Mouse (Mus musculus): ENCODE measurements at regions not wholly inside any gene's neighbourhood (a gene's known extent, or its start where the extent isn't known, plus 50 kb on each side); places are given as distances from the start of the nearest gene placed in this dataset.

- WGBS, result 76% methylated on average over 10 of the region's 10 CpGs
- no peaks in the 10 kb centered on the region for H3K4me1 ChIP-seq (replicated peaks)
- no peak overlapping the region for H3K4me2 ChIP-seq (replicated peaks)
- H3K9me3 ChIP-seq, result no peaks in the 10 kb centered on the region
- H3K9ac ChIP-seq (replicated peaks), result no peak overlapping the region
- no peak overlapping the region for H3K27ac ChIP-seq
- no peaks in the 10 kb centered on the region for H3K27me3 ChIP-seq
- H3K36me3 ChIP-seq, result no peaks in the 10 kb centered on the region
- no peak for ATAC-seq
- H3K4me3 ChIP-seq (replicated peaks), result no peak overlapping the region
These were observed 589.2 kb upstream of the Kif18a start for GRCm38 (mm10) chr2:108691156-108692007.

DNA sequence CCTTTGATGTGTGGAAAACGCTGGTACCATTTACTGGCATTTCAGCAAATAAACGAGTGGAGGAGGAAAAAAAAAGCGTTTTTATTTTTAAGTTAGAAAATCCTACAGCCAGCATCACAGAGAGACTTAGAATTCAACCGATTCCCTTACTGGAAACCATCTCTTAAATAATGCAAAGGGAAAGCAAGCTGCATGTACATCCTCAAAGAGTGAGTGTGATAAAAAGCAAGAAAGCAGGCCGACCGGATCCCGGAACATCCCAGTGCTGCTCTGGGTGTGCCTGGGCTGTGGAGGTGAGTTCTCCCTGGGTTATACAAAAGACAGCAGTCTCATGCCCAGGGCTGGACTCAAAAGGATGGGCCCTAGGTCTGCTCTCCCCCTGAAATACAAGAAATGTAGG is 579.2 kb upstream of the Kif18a start:
- H3K9me3 ChIP-seq, result no peaks in the 10 kb centered on the region
- 0 out of 2 replicates have a peak overlapping the region, but pooled peaks have one; percentile 41 for H3K27ac ChIP-seq
- H3K4me2 ChIP-seq (replicated peaks), result no peak overlapping the region
- no peaks in the 10 kb centered on the region for H3K27me3 ChIP-seq
- no peak overlapping the region for H3K9ac ChIP-seq (replicated peaks)
- ATAC-seq, result no peak
- no peak overlapping the region for H3K4me3 ChIP-seq (replicated peaks)
- no peaks in the 10 kb centered on the region for H3K4me1 ChIP-seq (replicated peaks)
- H3K36me3 ChIP-seq, result no peaks in the 10 kb centered on the region
- 73% methylated on average over 7 of the region's 7 CpGs for WGBS

GRCm38 (mm10) chr2:108707856-108708855 is 572.4 kb upstream of the Kif18a start:
- H3K36me3 ChIP-seq, result no peaks in the 10 kb centered on the region
- WGBS, result 87% methylated on average over 5 of the region's 5 CpGs
- no peak overlapping the region for H3K4me3 ChIP-seq (replicated peaks)
- H3K27ac ChIP-seq, result no peak overlapping the region
- no peak for ATAC-seq
- no peaks in the 10 kb centered on the region for H3K27me3 ChIP-seq
- H3K9me3 ChIP-seq, result no peaks in the 10 kb centered on the region
- H3K4me1 ChIP-seq (replicated peaks), result no peaks in the 10 kb centered on the region
- no peak overlapping the region for H3K4me2 ChIP-seq (replicated peaks)
- H3K9ac ChIP-seq (replicated peaks), result no peak overlapping the region

DNA sequence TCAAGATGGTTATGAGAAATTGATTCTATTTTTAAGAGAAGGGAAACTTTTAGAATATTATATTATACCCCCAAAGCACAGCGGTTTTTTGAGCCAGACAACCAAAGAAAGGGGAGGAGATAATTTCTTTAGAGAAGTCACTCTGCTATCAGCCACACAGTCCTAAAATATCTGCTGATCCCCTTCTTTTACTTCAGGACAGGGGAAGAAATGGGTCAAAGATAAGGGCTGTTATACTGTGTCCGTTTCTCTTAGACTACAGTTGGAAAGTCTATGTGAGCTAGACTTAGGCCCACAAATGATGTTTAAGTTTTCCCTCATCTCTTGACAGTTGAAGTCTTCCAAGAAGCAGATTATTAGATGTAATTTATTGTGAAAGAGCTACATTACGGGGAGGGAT is 538.5 kb upstream of the Kif18a start:
- no peak overlapping the region for H3K4me2 ChIP-seq (replicated peaks)
- 84% methylated on average over 3 of the region's 3 CpGs for WGBS
- H3K9ac ChIP-seq (replicated peaks), result no peak overlapping the region
- H3K27me3 ChIP-seq, result no peaks in the 10 kb centered on the region
- H3K9me3 ChIP-seq, result no peaks in the 10 kb centered on the region
- no peak for ATAC-seq
- H3K4me3 ChIP-seq (replicated peaks), result no peak overlapping the region
- H3K36me3 ChIP-seq, result no peaks in the 10 kb centered on the region
- no peaks in the 10 kb centered on the region for H3K4me1 ChIP-seq (replicated peaks)
- H3K27ac ChIP-seq, result no peak overlapping the region

DNA sequence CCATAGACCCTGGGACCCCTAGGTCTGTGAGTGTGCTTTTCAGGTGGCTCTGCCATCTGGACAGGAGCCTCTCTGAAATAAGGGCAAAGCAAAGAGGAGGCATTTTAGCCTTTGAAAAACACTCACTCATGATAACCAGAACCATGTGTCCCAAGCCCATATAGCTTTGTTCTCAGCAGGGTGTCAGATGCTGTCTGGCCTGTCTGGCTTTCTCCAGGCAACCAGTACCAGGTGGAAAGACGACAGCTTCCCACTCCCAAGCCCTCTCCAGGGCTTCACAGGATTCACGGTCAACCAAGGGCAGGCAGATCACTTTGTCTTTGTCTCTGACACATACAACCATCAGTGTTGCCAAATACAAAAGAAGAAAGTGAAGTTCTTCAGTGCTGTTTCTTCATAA is 537.0 kb upstream of the Kif18a start:
- Histone ChIP-seq H3K4me3 (replicated peaks) (no peak overlapping the region), H3K36me3 (no peaks in the 10 kb centered on the region), H3K9me3 (no peaks in the 10 kb centered on the region), H3K27ac (no peak overlapping the region), H3K4me2 (replicated peaks) (no peak overlapping the region), H3K27me3 (no peaks in the 10 kb centered on the region), H3K9ac (replicated peaks) (no peak overlapping the region), H3K4me1 (replicated peaks) (no peaks in the 10 kb centered on the region)
- 72% methylated on average over 2 of the region's 2 CpGs for WGBS
- no peak for ATAC-seq

- Histone ChIP-seq H3K36me3 (no peaks in the 10 kb centered on the region), H3K9ac (replicated peaks) (no peak overlapping the region), H3K4me2 (replicated peaks) (no peak overlapping the region), H3K4me3 (replicated peaks) (no peak overlapping the region), H3K27me3 (no peaks in the 10 kb centered on the region), H3K4me1 (replicated peaks) (no peaks in the 10 kb centered on the region), H3K9me3 (no peaks in the 10 kb centered on the region), H3K27ac (no peak overlapping the region)
- no peak for ATAC-seq
- 89% methylated on average over 2 of the region's 2 CpGs for WGBS
These were observed 535.7 kb upstream of the Kif18a start for GRCm38 (mm10) chr2:108744797-108745196.

DNA sequence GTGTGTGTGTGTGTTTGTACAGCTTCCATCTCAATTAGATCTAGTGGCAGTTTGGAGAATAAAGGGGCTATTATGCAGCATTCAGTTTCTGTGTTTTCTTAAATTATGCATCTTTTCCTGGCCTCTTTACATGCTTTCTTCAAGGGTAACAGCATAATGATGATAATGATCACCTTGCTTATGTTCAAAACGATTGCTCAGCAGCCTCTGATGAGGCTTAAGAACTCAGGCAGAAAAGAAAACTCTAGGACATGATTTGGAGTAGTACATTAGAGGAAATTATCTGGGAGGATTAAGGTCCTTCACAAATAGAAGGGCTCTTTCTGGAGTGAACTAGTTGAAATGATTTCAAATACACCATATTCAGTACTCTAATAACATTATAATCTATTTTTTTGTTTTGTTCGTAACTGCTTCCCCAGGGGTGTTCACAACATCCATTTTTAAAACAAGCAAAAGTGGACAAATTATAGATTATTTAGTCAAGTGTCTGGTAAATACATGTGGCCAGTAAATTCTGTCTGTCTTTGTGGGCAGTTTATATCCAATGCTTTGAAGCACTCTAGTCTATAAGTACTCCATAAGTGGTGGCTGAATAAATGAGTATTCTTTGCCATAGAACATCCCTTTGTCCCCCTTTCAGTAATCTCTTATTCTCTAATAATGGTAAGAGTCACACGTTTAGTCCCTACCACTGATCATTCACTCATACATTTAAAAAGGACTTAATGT is 526.9 kb upstream of the Kif18a start:
- 62% methylated on average over 3 of the region's 3 CpGs for WGBS
- no peak overlapping the region for H3K27ac ChIP-seq
- ATAC-seq, result no peak
- H3K9me3 ChIP-seq, result no peaks in the 10 kb centered on the region
- no peak overlapping the region for H3K4me2 ChIP-seq (replicated peaks)
- no peaks in the 10 kb centered on the region for H3K27me3 ChIP-seq
- no peak overlapping the region for H3K9ac ChIP-seq (replicated peaks)
- H3K4me3 ChIP-seq (replicated peaks), result no peak overlapping the region
- H3K36me3 ChIP-seq, result no peaks in the 10 kb centered on the region
- H3K4me1 ChIP-seq (replicated peaks), result no peaks in the 10 kb centered on the region

- H3K4me2 ChIP-seq (replicated peaks), result no peak overlapping the region
- 80% methylated on average over 1 of the region's 1 CpGs for WGBS
- no peaks in the 10 kb centered on the region for H3K4me1 ChIP-seq (replicated peaks)
- no peak overlapping the region for H3K27ac ChIP-seq
- H3K27me3 ChIP-seq, result no peaks in the 10 kb centered on the region
- no peak for ATAC-seq
- H3K9ac ChIP-seq (replicated peaks), result no peak overlapping the region
- no peaks in the 10 kb centered on the region for H3K36me3 ChIP-seq
- H3K9me3 ChIP-seq, result no peaks in the 10 kb centered on the region
- no peak overlapping the region for H3K4me3 ChIP-seq (replicated peaks)
These were observed 524.7 kb upstream of the Kif18a start for GRCm38 (mm10) chr2:108755821-108756220.

GRCm38 (mm10) chr2:108756251-108756650 is 524.3 kb upstream of the Kif18a start:
- Histone ChIP-seq H3K9me3 (no peaks in the 10 kb centered on the region), H3K4me1 (replicated peaks) (no peaks in the 10 kb centered on the region), H3K36me3 (no peaks in the 10 kb centered on the region), H3K9ac (replicated peaks) (no peak overlapping the region), H3K4me3 (replicated peaks) (no peak overlapping the region), H3K4me2 (replicated peaks) (no peak overlapping the region), H3K27ac (no peak overlapping the region), H3K27me3 (no peaks in the 10 kb centered on the region)
- ATAC-seq, result no peak
- WGBS, result 85% methylated on average over 1 of the region's 1 CpGs

- no peak overlapping the region for H3K27ac ChIP-seq
- no peak overlapping the region for H3K4me3 ChIP-seq (replicated peaks)
- no peaks in the 10 kb centered on the region for H3K4me1 ChIP-seq (replicated peaks)
- WGBS, result 87% methylated on average over 4 of the region's 4 CpGs
- H3K9me3 ChIP-seq, result no peaks in the 10 kb centered on the region
- H3K9ac ChIP-seq (replicated peaks), result no peak overlapping the region
- no peak for ATAC-seq
- no peaks in the 10 kb centered on the region for H3K27me3 ChIP-seq
- H3K4me2 ChIP-seq (replicated peaks), result no peak overlapping the region
- no peaks in the 10 kb centered on the region for H3K36me3 ChIP-seq
These were observed 515.8 kb upstream of the Kif18a start for GRCm38 (mm10) chr2:108764703-108765102.

DNA sequence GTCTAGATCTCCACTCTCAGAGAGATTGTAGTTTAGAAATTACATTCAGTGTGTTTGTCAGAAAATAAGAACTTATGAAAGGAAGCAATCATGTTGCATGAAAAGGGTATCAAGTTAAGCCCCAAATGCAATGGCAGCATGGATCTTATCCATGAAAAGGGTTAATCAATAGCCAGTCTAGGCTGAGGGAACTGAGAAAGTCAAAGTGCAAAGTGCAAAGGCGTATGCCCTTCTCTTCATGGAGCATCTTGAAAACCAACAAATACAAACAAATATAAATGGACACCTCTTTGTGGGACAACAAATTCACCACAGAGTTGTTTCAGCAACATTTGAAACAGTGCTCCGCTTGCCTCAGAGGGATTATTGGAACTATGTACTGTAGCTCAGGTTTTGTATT is 514.1 kb upstream of the Kif18a start:
- H3K36me3 ChIP-seq, result no peaks in the 10 kb centered on the region
- H3K4me2 ChIP-seq (replicated peaks), result no peak overlapping the region
- H3K27me3 ChIP-seq, result no peaks in the 10 kb centered on the region
- H3K27ac ChIP-seq, result no peak overlapping the region
- H3K4me3 ChIP-seq (replicated peaks), result no peak overlapping the region
- WGBS, result 81% methylated on average over 2 of the region's 2 CpGs
- no peak overlapping the region for H3K9ac ChIP-seq (replicated peaks)
- no peak for ATAC-seq
- H3K9me3 ChIP-seq, result no peaks in the 10 kb centered on the region
- H3K4me1 ChIP-seq (replicated peaks), result no peaks in the 10 kb centered on the region

- no peak overlapping the region for H3K4me2 ChIP-seq (replicated peaks)
- ATAC-seq, result no peak
- no peak overlapping the region for H3K4me3 ChIP-seq (replicated peaks)
- no peaks in the 10 kb centered on the region for H3K4me1 ChIP-seq (replicated peaks)
- no peak overlapping the region for H3K27ac ChIP-seq
- no peaks in the 10 kb centered on the region for H3K27me3 ChIP-seq
- H3K9me3 ChIP-seq, result no peaks in the 10 kb centered on the region
- no peak overlapping the region for H3K9ac ChIP-seq (replicated peaks)
- H3K36me3 ChIP-seq, result no peaks in the 10 kb centered on the region
- 90% methylated on average over 1 of the region's 1 CpGs for WGBS
These were observed 510.2 kb upstream of the Kif18a start for GRCm38 (mm10) chr2:108770383-108770782.
